Mouse (Mus musculus) testis, postnatal 14 days (tissue): ENCODE measurements around the gene Rab30.
A peak's percentile ranks its signal among the peaks of the same experiment; 100 is the strongest.

Experiments
- DNase-seq: peaks from one replicate; pipeline ENCODE4 v3.0.0; 2021; ENCODE audit warnings: low spot score

Rab30 gene

GRCm38 (mm10) chr7:92799665-92800595, 58.5 kb downstream of the Rab30 start:
- peak; percentile 76 for DNase-seq

GRCm38 (mm10) chr7:92802158-92802557, 60.8 kb downstream of the Rab30 start:
- no peak for DNase-seq

- DNase-seq: no peak
These were observed 61.8 kb downstream of the Rab30 start for GRCm38 (mm10) chr7:92803191-92803590.

GRCm38 (mm10) chr7:92804919-92805668, 63.7 kb downstream of the Rab30 start:
- no peak for DNase-seq

GRCm38 (mm10) chr7:92806512-92807188, 65.2 kb downstream of the Rab30 start:
- DNase-seq: no peak

- DNase-seq: no peak
These were observed 66.1 kb downstream of the Rab30 start for GRCm38 (mm10) chr7:92807482-92807881.

GRCm38 (mm10) chr7:92811667-92812279, 70.4 kb downstream of the Rab30 start:
- no peak for DNase-seq

- DNase-seq: no peak
These were observed 75.8 kb downstream of the Rab30 start for GRCm38 (mm10) chr7:92817242-92817641.

GRCm38 (mm10) chr7:92817886-92818285, 76.5 kb downstream of the Rab30 start:
- no peak for DNase-seq

- DNase-seq: no peak
These were observed 78.3 kb downstream of the Rab30 start for GRCm38 (mm10) chr7:92819656-92820055.

GRCm38 (mm10) chr7:92820410-92820809, 79.0 kb downstream of the Rab30 start:
- DNase-seq: no peak

GRCm38 (mm10) chr7:92820941-92821465, 79.6 kb downstream of the Rab30 start:
- DNase-seq: no peak

- DNase-seq: no peak
These were observed 80.5 kb downstream of the Rab30 start for GRCm38 (mm10) chr7:92821871-92822270.

- DNase-seq: no peak
These were observed 81.2 kb downstream of the Rab30 start for GRCm38 (mm10) chr7:92822409-92823101.

- no peak for DNase-seq
These were observed 84.8 kb downstream of the Rab30 start for GRCm38 (mm10) chr7:92826248-92826647.

GRCm38 (mm10) chr7:92827981-92828380, 86.6 kb downstream of the Rab30 start:
- peak; percentile 19 for DNase-seq

- DNase-seq: no peak
These were observed 91.0 kb downstream of the Rab30 start for GRCm38 (mm10) chr7:92832395-92832794.

- DNase-seq: no peak
These were observed 93.0 kb downstream of the Rab30 start for GRCm38 (mm10) chr7:92834391-92834790.

GRCm38 (mm10) chr7:92836447-92836846, 95.0 kb downstream of the Rab30 start:
- DNase-seq: no peak

- no peak for DNase-seq
These were observed 95.8 kb downstream of the Rab30 start for GRCm38 (mm10) chr7:92837226-92837625.

GRCm38 (mm10) chr7:92837907-92838306, 96.5 kb downstream of the Rab30 start:
- DNase-seq: no peak
